Mouse (Mus musculus) ES-Bruce4 (cell line): ENCODE results near the gene Rxrb. TPM values are rescaled to one million over a fixed set of nuclear protein-coding genes. Genes with fewer than 3 reads are reported as not detected.

Source experiments
- H3K27ac ChIP-seq: 2 replicates; pipeline ENCODE4 v1.5.1; 2012; ENCODE audit warnings: low read length, inconsistent platforms; ENCODE audit not compliant: insufficient read depth
- H3K27me3 ChIP-seq: 2 replicates; pipeline ENCODE4 v1.6.1; 2012; ENCODE audit warnings: mild to moderate bottlenecking, low read length, inconsistent platforms; ENCODE audit not compliant: control insufficient read depth, poor library complexity, insufficient read depth, severe bottlenecking
- H3K36me3 ChIP-seq: 2 replicates; pipeline ENCODE4 v1.6.1; 2012; ENCODE audit warnings: inconsistent platforms, mild to moderate bottlenecking, low read length, moderate library complexity; ENCODE audit not compliant: control insufficient read depth, poor library complexity, insufficient read depth, severe bottlenecking
- H3K4me1 ChIP-seq: one replicate; pipeline ENCODE4 v1.8.1; 2011; ENCODE audit warnings: low read length; ENCODE audit not compliant: control insufficient read depth, insufficient read depth
- H3K4me3 ChIP-seq: 2 replicates; pipeline ENCODE4 v1.5.1; 2011; ENCODE audit warnings: low read depth, mild to moderate bottlenecking, low read length
- H3K9ac ChIP-seq: 2 replicates; pipeline ENCODE4 v1.6.1; 2012; ENCODE audit warnings: low read depth, mild to moderate bottlenecking, inconsistent platforms; ENCODE audit not compliant: poor library complexity, severe bottlenecking
- H3K9me3 ChIP-seq: replicated peaks from 2 replicates; pipeline ENCODE4 v1.6.1; 2012; ENCODE audit warnings: mild to moderate bottlenecking, low read length, inconsistent platforms; ENCODE audit not compliant: control insufficient read depth, poor library complexity, insufficient read depth, severe bottlenecking
- CTCF ChIP-seq: IDR thresholded peaks from one replicate; pipeline ENCODE4 v1.8.1; 2011; ENCODE audit warnings: low read depth, low read length
- EP300 ChIP-seq: IDR thresholded peaks from 2 replicates; pipeline ENCODE4 v1.6.1; 2011; ENCODE audit warnings: low read depth, low read length; ENCODE audit not compliant: insufficient read depth
- POLR2A ChIP-seq: IDR thresholded peaks from one replicate; pipeline ENCODE4 v1.8.1; 2011; ENCODE audit warnings: low read length; ENCODE audit not compliant: insufficient read depth
- polyA plus RNA-seq: library from polyadenylated mRNA; stranded (reverse); fragments of >200 nt; gene quantifications from 2 replicates; pipeline ENCODE4 v1.2.4, GENCODE M21; 2011; ENCODE audit warnings: low read depth; ENCODE audit not compliant: missing spikeins, insufficient read depth, insufficient read length

The Rxrb gene
- polyA plus RNA-seq, 1 experiment: 38.2 TPM

- H3K27ac ChIP-seq: no peak overlapping the region
These were observed 37.3 kb downstream of the Rxrb start for GRCm38 (mm10) chr17:34068864-34069263.

DNA sequence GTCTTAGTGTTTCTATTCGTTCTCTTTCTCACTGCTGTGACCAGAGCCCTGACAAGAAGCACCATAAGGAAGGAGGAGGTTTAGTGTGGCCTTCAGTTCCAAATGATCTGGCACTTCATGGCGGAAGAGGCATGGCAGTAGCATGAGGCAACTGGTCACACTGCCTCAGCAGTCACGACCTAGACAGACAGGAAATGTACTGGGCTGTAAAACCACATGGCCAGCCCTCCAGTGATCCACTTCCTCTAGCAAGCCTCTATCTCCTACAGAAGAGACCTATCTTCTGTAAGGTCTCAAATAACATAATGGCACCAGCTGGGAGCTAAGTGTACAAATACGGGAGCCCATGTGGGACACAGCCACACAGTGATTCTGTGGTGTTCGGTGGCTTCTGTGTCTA lies 40.5 kb downstream of the Rxrb start:
- Histone ChIP-seq H3K36me3 (no peaks in the 10 kb centered on the region), H3K27ac (no peak overlapping the region), H3K4me1 (no peaks in the 10 kb centered on the region), H3K9me3 (no peaks in the 10 kb centered on the region), H3K9ac (no peak overlapping the region), H3K4me3 (no peak overlapping the region), H3K27me3 (no peaks in the 10 kb centered on the region)
- TF ChIP-seq EP300: no peak
- no peak for TF ChIP-seq CTCF
- TF ChIP-seq POLR2A: no peak

More at GRCm38 (mm10) chr17:34068864-34069263, 37.3 kb downstream of the Rxrb start:
- Histone ChIP-seq H3K36me3 (no peaks in the 10 kb centered on the region), H3K4me3 (no peak overlapping the region), H3K9ac (no peak overlapping the region), H3K27me3 (no peaks in the 10 kb centered on the region), H3K4me1 (no peaks in the 10 kb centered on the region), H3K9me3 (no peaks in the 10 kb centered on the region)
- TF ChIP-seq POLR2A (no peak), CTCF (no peak), EP300 (no peak)

DNA sequence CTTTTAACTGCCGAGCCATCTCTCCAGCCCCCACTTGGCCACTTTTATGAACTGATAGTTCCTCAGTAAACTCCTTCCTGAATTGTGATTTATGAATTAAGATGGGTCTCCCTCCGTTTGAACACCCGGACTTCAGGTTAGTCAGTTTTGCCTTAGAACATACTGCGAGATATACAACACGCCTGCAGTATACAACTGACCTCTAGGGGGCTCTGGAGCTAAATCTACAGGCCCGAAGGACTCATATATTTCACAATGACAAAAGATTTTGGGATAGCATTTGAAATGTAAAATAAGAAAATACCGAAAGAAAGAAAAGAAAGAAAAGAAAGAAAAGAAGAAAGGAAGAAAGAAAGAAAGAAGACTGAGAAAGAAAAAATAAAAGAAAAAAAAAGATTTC lies 43.7 kb downstream of the Rxrb start:
- Histone ChIP-seq H3K4me3 (no peak overlapping the region), H3K27me3 (no peaks in the 10 kb centered on the region), H3K4me1 (peaks cover 2% of the 10 kb centered on the region), H3K27ac (no peak overlapping the region), H3K9ac (no peak overlapping the region), H3K36me3 (no peaks in the 10 kb centered on the region), H3K9me3 (no peaks in the 10 kb centered on the region)
- TF ChIP-seq EP300 (no peak), POLR2A (no peak), CTCF (no peak)

- Histone ChIP-seq H3K27ac (no peak overlapping the region), H3K27me3 (no peaks in the 10 kb centered on the region), H3K4me3 (no peak overlapping the region), H3K9ac (no peak overlapping the region), H3K36me3 (no peaks in the 10 kb centered on the region), H3K4me1 (peaks cover 2% of the 10 kb centered on the region), H3K9me3 (no peaks in the 10 kb centered on the region)
- TF ChIP-seq POLR2A (no peak), CTCF (peak; percentile 54)
These were observed 45.9 kb downstream of the Rxrb start for GRCm38 (mm10) chr17:34077549-34077948.

GRCm38 (mm10) chr17:34078148-34078547 lies 46.5 kb downstream of the Rxrb start:
- Histone ChIP-seq H3K9ac (no peak overlapping the region), H3K4me3 (no peak overlapping the region), H3K9me3 (no peaks in the 10 kb centered on the region), H3K4me1 (peaks cover 2% of the 10 kb centered on the region), H3K27ac (no peak overlapping the region), H3K27me3 (no peaks in the 10 kb centered on the region), H3K36me3 (no peaks in the 10 kb centered on the region)
- TF ChIP-seq CTCF: no peak
- TF ChIP-seq POLR2A: no peak
- TF ChIP-seq EP300: no peak

GRCm38 (mm10) chr17:34079002-34079401 lies 47.4 kb downstream of the Rxrb start:
- Histone ChIP-seq H3K4me1 (peaks cover 4% of the 10 kb centered on the region), H3K27ac (no peak overlapping the region), H3K27me3 (no peaks in the 10 kb centered on the region), H3K9me3 (no peaks in the 10 kb centered on the region), H3K36me3 (no peaks in the 10 kb centered on the region), H3K4me3 (no peak overlapping the region), H3K9ac (no peak overlapping the region)
- no peak for TF ChIP-seq CTCF
- no peak for TF ChIP-seq EP300
- TF ChIP-seq POLR2A: no peak
